Mouse (Mus musculus) yolk sac, embryonic 10.5 days (tissue): ENCODE data around the gene A630089N07Rik.
A peak's percentile ranks its signal among the peaks of the same experiment; 100 is the strongest.
"Not testable (repeated sequence)": the region's sequence is repeated elsewhere in the genome, so short reads cannot be mapped to it uniquely, and the experiment has no call there.

ENCODE experiments used
- DNase-seq: peaks from one replicate; pipeline ENCODE4 v3.0.0-alpha.2; 2017; ENCODE audit warnings: low spot score

The A630089N07Rik gene

DNA sequence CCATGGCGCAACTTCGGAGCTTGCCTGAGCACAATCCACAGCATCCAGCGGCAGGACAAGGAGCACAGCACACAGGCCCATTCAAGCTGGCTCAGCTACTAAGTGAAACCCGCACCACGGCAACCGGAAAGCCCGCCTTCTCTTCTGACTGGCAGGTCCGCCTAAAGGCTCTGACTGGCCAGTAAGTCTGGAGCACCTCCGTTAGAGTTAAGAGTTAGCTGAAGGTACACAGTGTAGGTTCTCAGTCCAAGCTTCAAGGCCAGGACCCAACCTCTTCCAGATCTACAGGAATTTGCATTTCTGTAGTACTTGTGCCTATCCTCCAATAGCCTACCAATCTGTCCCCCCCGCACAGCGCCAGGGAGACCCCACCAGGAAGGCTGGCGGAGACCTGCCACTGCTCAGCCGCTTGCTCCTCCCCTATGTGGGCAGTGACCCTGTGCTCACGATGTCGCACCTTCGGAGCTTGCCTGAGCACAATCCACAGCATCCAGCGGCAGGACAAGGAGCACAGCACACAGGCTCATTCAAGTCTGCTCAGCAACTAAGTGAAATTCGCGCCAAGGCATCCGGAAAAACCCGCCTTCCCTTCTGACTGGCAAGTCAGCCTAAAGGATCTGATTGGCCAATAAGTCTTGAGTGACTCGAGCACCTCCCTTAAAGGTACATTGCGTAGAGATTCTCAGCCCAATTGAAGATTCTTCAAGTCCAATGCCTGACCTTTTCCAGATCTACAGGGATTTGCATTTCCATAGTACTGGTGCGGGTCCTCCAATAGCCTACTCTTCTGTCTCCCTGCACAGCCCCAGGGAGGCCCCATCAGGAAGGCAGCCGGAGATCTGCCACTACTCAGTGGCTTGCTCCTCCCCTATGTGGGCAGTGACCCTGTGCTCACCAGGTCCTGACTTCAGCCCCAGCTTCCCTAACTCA lies at the start of gene A630089N07Rik:
TSS of gene A630089N07Rik (minus strand) at position 562 of the 930 bp plus-strand sequence.
- DNase-seq, result peak; percentile 88

DNA sequence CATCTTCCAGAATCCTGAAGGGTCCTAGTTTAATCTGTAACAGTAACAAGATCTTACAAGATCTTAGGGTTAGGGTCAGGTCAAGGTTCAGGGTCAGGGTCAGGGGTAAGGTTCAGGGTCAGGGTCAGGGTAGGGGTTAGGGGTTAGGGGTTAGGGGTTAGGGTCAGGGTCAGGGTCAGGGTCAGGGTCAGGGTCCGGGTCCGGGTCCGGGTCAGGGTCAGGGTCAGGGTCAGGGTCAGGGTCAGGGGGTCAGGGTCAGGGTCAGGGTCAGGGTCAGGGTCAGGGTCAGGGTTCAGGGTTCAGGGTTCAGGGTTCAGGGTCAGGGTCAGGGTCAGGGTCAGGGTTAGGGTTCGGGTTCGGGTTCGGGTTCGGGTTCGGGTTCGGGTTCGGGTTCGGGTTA lies 24.9 kb upstream of the A630089N07Rik start:
- DNase-seq, result no peak

DNA sequence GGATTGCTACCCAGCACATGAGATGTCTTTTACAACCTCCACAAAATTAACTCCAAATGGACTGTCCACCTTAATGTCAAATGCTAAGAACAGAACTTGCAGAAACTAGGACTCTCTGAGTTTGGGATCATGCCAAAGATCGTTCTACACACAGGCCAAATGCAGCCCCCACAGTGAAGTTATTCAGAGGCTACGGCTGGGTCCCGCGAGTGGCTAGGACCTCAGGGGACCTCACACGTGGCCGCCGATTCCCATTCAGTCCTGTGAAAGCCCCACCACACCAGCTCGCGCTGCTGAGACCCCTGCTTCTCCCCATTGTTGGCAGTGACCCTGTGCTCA lies 731 bp downstream of the A630089N07Rik start:
- not testable (repeated sequence) for DNase-seq

DNA sequence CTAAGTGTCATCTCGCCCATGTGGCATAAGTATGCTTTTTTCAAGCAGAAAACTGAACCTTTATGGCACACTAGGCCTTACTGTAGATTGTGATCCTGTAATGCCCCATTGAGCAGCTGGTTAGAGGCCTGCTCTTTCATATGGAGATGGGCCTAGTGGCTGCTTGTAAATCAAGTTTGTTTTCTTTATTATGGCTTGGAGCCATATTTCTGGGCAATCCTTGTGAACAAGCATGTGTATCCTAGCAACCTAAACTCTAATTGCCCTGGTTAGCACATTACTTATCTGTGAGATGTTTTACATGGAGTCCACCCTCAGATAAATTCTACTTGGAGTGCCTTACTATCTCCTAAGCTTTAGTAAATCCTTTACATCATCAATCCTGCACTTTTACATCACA lies 1.1 kb downstream of the A630089N07Rik start:
- DNase-seq, result not testable (repeated sequence)

DNA sequence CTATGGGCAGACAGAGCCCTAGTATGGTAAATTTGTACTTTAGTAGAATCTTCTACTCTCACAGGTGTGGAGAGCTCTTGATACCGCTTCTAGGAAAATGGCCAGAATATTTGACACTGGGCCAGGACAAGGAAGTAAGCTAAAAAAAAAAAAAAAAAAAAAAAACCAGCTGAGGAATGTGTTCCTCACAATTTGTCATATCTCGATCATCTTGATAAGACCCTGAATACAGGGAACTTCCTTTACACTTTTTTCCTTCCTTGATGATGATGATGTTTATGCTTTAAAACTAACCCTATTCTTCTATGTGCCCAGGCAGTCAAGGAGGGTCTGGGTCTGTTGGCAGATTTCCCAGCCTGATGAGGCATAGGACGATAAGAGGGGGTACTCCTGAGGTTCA lies 2.9 kb downstream of the A630089N07Rik start:
- DNase-seq, result not testable (repeated sequence)

DNA sequence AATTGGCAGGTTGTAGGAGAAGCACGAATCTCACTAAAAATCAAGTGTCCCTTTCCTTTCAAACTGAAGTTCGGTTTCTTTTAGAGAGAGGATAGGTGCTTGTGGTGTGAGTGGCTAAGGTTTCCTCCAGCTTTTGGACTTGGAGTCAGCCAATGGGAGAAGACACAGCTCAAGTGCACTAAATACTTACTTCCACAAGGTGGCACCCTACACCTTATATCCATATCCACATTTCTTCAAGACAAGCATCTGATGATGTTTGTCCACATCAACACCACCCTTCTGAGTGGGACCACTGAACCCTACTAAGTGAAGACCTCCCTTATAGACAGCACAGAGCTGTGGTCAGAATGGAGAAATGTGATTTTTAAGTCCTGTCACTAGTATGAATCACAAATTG lies 40.6 kb downstream of the A630089N07Rik start:
- DNase-seq, result peak; percentile 12

DNA sequence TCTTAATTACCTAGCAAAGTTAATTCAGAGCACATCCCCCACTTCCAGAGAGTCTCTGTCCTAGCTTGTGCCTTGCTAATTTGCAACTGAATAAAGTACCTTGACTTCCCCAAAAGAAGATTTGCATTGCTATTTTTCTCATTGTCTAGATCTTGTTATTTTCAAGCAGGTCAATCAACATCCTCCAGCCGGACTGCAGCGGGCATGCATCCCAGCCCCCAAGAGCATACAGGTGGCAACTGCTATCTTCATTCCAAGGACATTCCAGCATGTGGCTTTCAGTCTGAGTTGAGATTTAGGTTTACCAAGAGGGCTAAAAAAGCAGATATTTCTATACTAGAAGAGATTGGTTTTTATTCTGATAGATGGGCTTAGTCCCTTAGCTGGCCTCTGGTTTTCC lies 47.3 kb downstream of the A630089N07Rik start:
- DNase-seq, result not testable (repeated sequence)

DNA sequence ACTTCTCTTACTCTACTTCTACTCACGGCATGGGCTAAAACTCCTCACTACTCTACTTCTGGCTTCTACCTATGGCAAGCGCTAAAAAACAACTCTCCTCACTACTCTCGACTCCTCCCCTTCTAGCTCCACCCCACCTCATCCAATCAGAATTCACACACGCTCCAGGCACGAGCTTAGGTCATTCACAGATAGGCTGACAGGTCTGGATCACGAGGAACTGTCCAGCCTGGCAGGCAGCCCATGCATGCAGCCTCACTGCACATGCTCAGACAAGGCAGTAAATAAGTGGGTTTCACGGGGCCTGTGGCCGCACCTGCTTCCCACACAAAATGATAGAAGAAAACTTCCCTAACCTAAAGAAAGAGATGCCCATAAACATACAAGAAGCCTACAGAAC lies 56.1 kb downstream of the A630089N07Rik start:
- DNase-seq, result not testable (repeated sequence)

DNA sequence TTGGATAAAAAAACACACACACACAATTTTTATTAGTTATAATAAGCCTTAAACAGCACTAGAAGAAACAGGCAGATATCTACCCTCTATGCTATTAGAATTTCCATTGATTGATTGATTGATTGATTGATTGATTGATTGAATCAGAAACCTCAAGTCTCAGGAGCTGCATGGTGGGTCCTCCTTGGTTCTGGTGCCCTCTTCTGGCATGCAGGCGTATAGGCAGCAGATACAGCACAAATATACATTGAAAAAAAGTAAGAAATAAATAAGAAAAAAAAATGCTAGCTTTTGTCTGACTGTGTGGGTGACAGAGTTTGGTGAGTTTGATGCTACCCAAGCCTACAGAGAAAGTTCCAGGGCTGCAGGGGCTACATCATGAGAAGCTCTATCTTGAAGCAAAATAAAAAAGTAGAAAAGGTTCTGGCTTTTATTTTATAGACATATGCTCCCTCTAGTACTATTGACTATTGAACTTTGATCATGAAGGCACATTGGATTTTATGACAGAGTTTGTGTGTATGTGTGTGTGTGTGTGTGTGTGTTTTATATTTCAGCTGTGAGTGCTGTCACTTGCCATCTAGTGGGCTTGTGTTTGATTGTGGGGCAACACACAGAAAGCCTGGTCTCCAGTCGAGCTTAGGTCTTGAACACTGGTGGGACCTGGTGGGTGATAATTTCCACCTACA lies 59.4 kb downstream of the A630089N07Rik start:
- DNase-seq, result peak; percentile 42

DNA sequence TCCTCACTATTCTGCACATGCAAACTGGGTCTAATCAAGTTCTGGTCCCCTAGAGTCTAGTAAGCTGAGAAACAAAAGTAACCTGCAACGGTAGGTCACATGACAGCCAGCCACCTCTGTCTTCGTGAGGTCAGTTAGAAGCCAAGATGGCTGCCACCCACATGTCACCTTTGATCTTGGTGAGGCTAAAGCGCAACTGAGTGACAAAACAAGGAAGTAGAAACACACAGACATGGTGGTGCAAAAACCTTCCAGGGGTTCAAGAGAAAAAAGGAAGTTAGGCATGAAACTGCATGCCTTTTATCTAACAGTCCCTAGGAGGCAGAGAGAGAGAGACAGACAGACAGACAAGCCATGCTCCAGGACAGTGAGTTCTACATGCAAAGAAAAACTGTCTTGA lies 60.2 kb downstream of the A630089N07Rik start:
- no peak for DNase-seq

DNA sequence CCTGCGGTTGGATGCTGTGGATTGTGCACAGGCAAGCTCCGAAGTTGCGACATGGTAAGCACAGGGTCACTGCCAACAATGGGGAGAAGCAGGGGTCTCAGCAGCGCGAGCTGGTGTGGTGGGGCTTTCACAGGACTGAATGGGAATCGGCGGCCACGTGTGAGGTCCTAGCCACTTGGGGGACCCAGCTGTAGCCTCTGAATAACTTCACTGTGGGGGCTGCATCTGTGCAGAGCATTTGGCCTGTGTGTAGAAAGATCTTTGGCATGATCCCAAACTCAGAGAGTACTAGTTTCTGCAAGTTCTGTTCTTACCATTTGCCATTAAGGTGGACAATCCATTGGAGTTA lies 84.9 kb downstream of the A630089N07Rik start:
- DNase-seq, result not testable (repeated sequence)

DNA sequence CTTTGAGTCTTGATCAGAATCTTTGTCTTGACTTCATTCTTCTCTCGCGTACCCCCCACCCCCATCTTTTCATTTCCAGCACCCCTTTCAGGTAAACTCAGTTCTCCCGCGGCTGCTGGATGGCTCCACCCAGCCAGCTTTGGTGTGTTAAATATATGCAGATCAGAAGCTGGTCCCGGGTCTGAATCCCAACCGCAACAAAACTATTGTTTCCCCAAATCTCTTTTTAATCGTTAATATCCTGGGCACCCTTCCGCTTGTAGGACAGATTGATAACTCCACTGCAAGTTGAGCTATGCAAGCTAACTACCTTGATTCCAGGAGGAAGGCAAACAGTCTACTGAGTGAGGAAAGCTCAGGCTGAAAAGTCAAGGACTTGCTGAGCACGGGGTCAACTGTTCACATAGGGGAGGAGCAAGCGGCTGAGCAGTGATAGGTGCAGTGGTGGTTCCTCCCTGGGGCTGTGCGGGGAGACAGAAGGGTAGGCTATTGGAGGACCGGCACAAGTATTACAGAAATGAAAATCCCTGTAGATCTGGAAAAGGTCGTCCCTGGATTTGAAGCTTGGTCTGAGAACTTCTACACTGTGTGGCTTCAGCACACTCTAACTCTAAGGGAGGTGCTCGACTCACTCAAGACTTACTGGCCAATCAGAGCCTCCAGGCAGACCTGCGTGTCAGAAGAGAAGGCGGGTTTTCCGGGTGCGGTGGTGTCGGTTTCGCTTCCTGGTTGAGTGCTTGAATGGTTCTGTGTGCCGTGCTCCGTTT lies 85.5 kb downstream of the A630089N07Rik start, which contains the start of gene B230307C23Rik:
TSS of gene B230307C23Rik (plus strand) at position 700 of the 767 bp plus-strand sequence.
- peak; percentile 91 for DNase-seq

DNA sequence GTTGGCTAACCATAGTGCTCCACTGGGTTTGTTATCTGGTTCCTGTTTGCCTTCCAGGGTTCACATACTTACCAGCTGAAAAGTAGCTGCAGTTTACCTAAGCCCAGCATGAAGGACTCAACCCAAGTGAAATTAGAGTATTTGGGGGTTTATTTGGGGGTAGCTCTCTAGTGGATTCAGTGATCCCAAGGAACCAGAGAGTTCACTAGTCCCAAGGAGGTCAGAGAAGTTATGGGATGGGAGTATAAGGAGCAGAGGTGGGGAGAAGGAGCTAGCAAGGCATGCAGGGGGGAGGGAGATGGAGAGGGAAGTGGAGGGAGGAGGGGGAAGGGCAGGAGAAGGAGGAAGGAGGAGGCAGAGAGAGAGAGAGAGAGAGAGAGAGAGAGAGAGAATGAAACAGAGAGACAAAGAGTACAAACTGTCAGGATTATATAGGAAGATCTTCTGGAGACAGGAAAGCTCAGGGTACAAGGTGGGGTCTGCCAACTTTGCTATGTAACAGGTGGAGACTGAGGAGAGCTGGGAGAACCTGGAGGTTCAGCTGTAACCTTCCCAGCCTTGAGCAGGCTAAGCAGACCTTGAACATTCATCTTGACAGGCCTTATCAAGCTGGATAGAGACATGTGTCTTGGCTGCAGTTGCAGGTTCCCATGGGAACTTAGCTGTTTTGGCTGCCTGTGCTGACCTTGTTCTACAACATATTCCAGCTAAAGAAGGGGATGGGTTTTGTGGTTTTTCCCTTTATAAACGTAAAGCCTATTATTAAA lies 86.2 kb downstream of the A630089N07Rik start:
- peak; percentile 30 for DNase-seq

DNA sequence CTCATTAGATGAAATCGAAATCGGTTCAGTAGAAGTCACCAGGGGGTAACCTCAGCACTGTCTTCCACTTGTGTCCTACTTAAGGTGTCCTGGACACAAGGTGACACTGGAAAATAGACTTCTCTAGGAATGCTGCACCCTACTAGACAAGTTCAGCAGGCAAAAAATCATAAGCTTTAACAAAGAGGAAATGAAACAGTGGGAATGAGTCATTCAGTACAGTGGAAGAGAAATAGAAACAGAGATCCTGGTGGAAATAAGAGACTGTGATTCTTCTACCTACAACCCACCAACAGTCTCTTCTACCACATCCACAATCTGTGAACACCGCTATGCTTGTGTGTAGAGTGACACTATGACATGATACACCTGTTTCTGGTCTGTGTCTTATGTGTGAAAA lies 89.8 kb downstream of the A630089N07Rik start:
- not testable (repeated sequence) for DNase-seq

DNA sequence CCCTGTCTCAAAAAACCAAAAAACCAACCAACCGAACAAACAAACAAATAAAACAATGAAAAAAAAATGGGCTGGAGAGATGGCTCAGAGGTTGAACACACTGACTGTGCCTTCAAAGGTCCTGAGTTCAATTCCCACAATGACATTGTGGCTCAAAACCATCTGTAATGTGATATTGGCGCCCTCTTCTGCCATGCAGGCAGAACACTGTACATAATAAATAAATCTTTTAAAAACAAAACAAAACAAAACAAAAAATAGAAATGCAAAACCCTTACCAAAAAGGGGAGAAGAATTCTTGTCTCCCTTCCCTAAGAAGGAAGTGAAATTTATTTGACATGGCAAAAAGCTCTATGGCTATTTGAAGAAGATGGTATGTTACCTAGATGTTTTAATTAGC lies 90.7 kb downstream of the A630089N07Rik start:
- no peak for DNase-seq

DNA sequence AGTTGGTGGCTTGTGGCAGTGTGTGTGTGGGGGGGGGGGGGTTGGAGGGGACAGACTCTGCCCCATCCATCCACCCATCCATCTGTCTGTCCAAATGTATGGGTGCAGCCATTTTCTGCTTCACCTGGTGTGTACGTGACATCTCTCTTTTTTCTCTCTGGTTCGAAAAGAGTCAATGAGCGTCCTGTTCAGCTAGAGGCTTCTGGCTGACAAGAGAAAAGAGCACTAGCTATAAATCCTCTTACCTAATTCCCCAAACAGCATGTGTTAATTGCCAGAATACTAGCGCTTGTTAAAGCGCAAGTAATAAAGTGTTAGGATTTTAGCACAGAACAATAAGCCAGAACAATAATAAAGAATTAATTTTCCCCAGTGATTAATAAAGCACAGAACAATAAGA lies 97.7 kb downstream of the A630089N07Rik start:
- DNase-seq, result no peak

DNA sequence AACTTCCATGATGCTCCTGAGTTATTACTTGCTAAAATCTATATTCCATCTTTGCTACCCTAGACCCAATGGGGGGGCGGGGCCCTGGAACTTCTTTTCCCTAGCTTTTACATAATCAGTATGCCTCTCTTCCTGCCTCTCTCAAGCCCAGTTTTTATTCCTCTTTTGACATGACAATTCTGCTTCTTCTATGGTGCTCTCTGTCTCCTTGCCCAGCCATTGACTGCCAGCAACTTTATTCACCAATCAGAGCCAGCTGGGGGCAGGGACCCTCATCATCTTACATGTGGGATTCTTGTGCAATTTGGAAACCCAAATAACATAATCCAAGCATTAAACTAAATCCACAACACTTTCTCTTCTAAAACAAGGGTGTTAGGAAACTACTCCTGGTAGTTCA lies 100.9 kb downstream of the A630089N07Rik start:
- no peak for DNase-seq

DNA sequence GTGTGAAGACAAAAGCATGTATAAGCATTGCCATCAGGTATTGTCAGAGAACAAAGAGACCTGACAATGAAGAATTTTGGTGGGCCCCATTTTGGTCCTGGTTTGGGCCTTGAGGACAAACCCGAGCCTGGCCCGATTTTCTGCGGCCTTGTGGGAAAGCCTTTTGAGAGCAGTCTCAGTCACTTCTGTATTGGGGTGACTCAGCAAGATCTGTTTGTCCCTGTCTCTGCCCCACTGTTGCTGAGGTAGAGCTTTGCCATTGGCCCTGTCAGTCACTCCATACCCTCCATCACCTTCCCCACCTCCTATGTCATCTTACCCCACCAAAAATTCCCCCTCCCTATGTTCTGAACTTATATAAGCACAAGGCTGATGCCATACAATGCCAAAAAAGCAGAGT lies 104.5 kb downstream of the A630089N07Rik start:
- DNase-seq, result no peak

DNA sequence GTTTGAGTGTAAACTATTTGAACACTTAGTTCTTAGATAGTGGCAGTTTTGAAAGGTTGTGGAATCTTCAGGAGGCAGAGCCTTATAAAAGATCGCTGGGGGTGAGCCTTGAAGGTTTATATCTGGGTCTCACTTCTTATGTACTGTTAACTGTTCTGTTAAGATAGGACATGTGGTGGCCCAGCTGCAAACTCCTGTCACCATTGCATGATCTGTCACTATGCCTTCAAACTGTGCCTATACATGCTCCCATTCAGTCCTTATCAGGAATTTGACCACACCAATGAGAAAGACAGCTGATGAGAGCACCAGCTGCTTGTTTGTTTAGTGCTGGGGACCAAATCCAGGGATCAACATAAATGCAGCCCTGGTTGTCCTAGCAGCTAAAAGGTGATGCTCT lies 105.0 kb downstream of the A630089N07Rik start:
- no peak for DNase-seq

DNA sequence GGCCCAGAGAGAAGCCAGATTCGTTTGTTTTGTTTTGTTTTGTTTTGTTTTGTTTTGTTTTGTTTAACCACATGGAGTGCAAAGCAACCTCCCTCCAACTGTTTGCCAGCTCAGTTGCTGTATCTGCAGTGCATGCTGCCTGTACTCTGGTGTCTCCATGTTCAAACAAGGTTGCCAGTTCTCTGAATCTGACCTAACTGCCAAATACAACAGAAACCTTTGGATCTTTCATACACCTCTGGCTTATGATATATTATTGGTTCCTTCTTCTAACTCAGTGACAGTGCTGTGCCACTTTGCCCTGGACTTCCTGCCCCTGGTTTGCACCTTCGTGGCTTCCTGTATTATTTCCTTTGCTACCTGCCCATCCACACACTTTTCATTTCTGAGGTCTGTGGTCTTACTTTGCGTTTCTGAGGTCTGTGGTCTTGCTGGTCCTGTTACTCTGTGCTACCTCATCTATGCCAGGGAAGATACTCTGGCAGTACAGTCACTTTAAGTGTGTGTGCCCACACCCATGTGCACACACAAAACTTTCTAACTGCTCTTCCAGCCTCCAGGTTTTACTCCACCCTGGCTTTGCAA lies 118.2 kb downstream of the A630089N07Rik start:
- DNase-seq, result no peak
